Mouse (Mus musculus) adrenal gland, adult (tissue): ENCODE data around the gene Armc7.
"Not testable (repeated sequence)": the region's sequence is repeated elsewhere in the genome, so short reads cannot be mapped to it uniquely, and the experiment has no call there.

ENCODE experiments used
- DNase-seq, 2 experiments: peaks; one replicate each; pipeline ENCODE4 v3.0.0; 2022 to 2023; ENCODE audit warnings: low spot score in 1 of 2; ENCODE audit not compliant: inconsistent age in 2 of 2

The Armc7 gene

GRCm38 (mm10) chr11:115453306-115453705, 22.2 kb upstream of the Armc7 start:
- peak in 1 of 2 experiments; percentile 48 for DNase-seq

- DNase-seq, result not testable (repeated sequence)
These were observed 20.6 kb upstream of the Armc7 start for GRCm38 (mm10) chr11:115454822-115455221.

DNA sequence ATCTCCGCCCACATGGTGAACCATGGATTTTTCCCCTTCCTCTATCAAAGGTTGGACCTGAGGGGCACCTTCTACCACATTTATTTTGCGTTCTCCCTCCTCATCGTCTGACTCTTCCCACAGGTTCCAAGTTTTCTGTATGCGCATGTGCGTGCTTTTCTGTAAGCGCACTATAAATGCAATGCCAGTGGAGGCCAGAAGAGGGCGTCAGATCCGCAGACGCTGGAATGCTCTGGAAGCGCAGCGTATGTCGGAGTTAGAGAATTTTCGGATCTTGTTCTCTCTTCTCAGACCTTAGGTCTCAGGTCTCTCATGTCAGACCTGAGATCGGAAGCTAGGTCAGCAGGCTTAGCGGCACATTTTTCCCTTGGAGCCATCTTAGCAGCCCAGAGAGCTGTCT, 19.8 kb upstream of the Armc7 start:
- DNase-seq, result no peak

- no peak for DNase-seq
These were observed 19.3 kb upstream of the Armc7 start for GRCm38 (mm10) chr11:115456182-115456581.

DNA sequence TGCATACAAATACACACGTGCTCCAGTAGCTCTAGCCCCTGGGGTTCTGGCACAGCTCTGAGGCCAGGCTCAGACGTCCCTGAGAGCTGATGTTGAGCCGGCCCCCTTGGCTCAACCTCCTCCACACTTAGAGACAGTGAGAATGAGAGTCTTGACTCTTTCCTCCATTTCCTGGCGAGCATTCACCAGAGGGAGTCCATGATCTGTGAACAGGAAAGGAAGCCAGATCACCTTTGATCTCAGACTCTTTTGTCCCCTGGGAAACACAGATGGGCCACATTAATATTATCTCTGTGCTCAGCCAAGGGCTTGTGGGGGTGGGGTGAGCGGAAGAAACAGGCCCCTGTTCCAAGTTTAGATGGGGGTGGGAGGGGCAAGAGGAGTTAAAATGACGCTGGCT, 18.1 kb upstream of the Armc7 start:
- DNase-seq, result no peak

GRCm38 (mm10) chr11:115460976-115461375, 14.5 kb upstream of the Armc7 start:
- no peak for DNase-seq

DNA sequence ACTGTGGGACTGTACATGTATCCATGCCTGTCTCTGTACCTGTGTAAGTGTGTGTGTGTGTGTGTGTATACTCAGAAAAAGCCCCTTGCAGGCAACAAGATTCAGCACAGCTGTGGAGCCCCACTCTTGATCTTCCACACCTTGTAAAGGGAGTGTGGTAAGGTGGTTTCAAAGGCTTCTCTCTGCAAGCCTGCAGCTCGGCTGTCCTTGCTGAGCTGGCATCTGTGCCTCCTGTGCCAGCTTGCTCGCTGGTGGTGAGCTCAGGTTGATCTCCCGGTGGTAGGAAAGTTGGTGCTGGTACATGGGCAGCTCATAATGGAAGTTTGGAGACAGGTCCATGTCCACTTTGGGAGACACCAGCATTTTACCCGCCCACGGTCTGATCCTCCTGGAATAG, 13.6 kb upstream of the Armc7 start:
- DNase-seq, result peak in 1 of 2 experiments; percentile 27

DNA sequence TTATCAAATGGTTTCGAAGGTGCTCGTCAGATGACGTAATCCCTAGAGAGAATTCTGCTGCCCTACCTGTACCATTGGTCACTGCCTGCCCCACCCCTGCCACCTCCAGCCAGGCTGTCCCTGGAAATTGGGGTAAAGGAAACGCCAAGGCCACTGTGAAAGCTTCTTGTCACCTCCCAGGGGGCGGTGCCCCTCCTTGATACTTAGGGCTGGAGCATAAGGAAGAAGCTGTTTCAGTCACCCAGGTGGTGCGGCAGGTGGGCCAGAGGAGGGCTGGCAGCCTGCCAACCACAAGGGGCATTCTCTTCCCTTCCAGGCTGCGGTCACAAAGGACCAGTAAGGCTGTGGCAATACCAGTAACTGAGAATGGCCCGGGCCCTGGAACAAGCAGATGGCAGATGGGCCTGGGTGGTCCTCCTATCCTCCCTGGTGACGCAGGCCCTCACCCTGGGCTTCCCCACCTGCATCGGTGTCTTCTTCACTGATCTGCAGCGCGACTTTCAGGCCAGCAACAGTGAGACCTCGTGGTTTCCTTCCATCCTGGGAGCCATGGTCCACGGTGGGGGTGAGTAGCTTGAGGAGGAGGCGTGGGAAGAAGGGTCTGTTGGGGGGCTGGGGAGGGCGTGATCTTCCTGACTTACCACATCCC, 13.1 kb upstream of the Armc7 start, which contains the start of gene Slc16a5:
Gene Slc16a5 (plus strand): TSS at position 232 of the 649 bp plus-strand sequence.
- peak in 1 of 2 experiments; percentile 25 for DNase-seq

DNA sequence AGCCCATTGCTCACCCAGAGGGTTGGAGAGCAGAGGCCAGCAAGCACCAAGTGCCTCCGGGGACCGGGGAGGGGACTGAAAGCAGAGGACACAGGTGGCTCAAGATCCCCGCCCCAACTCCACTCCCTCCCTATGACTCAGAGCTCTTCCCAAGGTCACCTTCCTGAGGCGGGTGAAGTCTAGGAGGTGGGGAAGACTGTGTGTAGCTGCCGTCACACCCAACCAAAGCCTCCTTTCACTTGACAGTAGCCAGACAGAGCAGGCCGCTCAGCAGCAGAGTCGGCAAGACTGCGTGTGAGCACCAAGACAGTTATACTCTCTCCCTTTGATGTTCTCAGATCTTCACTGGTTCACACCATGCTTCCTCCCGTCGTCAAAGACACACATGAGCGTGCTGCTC, 12.1 kb upstream of the Armc7 start:
- DNase-seq, result peak in 1 of 2 experiments; percentile 70

DNA sequence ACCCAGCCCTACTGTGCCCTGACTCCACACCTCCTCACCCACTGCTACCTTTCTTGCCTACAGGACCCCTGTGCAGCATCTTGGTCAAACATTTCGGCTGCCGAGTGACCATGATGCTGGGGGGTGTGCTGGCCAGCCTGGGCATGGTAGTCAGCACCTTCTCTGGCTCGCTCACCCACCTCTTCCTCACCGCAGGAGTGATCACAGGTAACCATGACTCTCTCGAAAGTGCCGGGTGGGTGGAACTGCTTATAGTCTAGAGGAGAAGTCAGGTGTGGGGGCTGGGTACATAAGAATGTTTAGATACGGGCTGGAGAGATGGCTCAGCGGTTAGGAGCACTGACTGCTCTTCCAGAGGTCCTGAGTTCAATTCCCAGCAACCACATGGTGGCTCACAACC, 10.6 kb upstream of the Armc7 start:
- DNase-seq, result peak in 1 of 2 experiments; percentile 21

GRCm38 (mm10) chr11:115467217-115467618, 8.2 kb upstream of the Armc7 start:
- no peak for DNase-seq

DNA sequence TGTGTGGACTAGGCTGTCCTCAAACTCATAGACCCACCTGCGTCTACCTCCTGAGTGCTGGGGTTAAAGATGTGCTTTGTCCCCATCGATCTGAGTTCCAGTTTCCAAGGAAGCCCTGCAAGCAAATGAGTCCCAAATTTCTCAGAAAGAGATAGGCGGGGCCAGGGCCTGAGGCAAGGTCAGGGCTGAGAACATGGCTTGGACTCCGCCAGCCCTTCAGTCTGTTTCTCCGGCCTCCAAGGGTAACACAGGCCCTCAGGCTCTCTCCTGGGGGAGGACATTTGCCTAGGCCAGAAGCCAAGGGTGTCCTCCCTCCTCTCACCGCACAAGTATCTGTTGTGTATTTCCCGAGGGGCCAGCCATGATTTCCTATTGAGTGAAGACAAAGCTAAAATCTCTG, 3.3 kb upstream of the Armc7 start:
- peak in 1 of 2 experiments; percentile 67 for DNase-seq

DNA sequence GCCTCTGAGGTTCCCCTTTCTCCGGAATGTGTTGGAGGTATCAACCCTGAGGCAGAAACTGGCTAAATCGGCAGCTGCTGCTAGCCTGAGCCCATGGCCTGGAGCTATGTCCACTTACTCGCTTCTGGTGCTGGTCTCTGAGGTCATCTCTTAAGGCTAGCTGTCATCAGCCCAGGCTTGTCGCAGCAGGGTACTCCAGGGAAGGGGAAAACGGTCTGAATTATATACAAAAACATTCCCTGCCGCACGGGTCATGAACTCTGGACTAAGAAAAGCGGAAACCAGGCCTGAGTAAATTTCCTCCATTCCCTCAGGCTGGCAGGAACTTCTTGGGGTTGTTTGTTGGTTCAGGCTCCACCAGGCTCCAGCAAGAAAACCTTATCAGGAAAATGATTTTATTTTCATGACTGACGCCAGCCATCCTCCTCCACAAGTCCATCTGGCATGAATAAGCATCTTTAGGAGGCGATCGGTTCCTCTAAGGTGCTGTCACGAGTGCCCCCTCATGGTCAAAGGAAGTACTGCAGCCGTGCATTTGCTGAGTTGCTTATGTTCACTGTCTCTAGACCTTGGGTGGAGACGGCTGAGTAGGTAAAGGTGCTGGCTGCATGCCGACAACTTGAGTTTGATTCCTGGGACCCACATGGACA, 1.7 kb upstream of the Armc7 start:
- DNase-seq, result peak; percentile 92 to 98

DNA sequence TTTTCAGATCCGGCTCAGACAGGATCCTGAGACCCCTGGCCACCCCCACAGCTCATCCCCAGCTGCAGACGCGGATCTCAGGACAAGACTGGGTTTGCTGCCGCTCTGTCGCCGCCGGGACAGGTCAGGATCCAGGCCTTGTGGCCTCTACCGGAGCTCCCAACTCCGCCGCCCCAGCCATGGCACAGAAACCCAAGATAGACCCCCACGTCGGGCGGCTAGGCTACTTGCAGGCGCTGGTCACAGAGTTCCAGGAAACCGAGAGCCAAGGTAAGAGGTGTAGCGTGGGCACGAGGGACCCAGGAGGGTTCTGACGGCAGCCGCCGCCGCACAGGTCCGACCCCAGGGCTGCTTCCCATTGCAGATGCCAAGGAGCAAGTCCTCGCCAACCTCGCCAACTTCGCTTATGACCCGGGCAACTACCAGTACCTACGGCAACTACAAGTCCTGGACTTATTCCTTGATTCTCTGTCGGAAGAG, 331 bp downstream of the Armc7 start:
- no peak for DNase-seq

GRCm38 (mm10) chr11:115476630-115477029, 1.2 kb downstream of the Armc7 start:
- DNase-seq, result not testable (repeated sequence)

DNA sequence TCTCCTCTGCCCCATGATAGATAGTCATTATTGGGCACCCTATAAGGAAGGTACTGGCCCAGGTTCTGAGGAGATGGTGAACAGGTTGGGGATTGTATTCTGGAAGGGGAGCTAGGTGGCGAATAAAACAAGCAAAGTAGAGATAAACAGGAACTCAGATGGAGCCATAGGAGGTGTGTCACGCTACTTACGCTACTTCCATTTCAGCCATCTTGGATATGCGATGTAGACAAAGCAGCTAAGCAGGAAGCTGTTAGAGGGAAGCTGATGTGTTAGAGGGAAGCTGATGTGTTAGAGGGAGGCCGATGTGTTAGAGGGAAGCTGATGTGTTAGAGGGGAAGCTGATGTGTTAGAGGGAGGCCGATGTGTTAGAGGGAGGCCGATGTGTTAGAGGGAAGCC, 1.9 kb downstream of the Armc7 start:
- not testable (repeated sequence) for DNase-seq

DNA sequence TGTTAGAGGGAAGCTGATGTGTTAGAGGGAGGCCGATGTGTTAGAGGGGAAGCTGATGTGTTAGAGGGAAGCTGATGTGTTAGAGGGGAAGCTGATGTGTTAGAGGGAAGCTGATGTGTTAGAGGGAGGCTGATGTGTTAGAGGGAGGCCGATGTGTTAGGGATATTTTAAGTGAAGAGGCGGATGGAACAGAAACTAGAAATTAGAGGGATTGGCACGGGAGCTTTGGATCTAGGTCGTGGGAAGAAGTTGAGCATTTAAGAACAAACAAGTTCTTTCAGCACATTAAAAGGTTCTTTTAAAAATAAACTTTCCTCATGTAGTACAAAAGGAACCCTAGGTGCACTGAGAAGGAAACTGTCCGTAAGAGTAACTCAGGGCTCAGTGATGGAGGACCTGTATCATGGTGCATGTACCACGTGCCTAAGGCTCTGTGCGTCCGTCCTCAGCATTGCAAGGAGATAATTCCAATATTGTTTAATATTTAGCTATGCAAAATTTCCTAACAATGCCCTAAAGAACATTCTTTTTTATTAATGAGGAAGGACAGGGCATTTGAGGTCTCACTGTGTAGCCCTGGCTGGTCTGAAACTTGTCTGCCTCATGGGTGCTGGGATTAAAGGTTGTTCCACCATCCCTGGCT, 3.0 kb downstream of the Armc7 start:
- no peak for DNase-seq

- no peak for DNase-seq
These were observed 6.2 kb downstream of the Armc7 start for GRCm38 (mm10) chr11:115481553-115482259.

DNA sequence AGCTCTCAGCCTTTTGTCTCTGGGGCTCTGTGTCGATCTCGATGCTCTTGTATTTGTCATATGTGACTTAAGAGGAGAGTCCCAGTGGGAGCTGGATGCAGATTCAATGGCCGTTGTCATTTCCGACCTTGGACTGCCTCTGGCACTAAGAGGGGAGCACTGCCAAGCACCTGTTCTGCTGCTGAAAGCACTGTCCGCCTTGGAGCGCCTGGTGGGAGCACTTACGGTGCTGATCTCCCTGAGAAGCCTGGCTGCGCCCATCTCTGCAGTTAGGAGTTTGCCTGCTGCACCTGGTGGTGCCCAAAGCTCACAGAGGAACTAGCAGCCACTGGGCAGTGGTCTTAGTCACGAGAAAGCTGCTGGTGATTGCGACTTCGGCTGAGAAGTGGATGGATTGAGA, 7.8 kb downstream of the Armc7 start:
- DNase-seq, result no peak

GRCm38 (mm10) chr11:115483726-115484125, 8.3 kb downstream of the Armc7 start:
- DNase-seq, result peak; percentile 73 to 94

- DNase-seq, result no peak
These were observed 9.7 kb downstream of the Armc7 start for GRCm38 (mm10) chr11:115485155-115485554.
